ENCODE assay signal across 8 mouse cellular contexts in genomic region chr11:120616617-120617294, GRCm38 (mm10). TPM values are rescaled to one million over a fixed set of nuclear protein-coding genes. Genes with fewer than 3 reads are reported as not detected.
DNase-seq lines count a peak whose midpoint lies in the region; ATAC-seq and TF ChIP-seq lines count a peak whose summit lies in the region.

No protein-coding gene starts in this region.

- no peak for TF ChIP-seq CTCF in intestine, postnatal 0 days (IDR thresholded peaks at IDR 0.05; ENCODE audit: low read depth)

- H3K9me3 ChIP-seq in heart, embryonic 14.5 days (ENCODE audit: control insufficient read depth, low read length), result no peaks in the 10 kb centered on the region
- no peaks in the 10 kb centered on the region for H3K9me3 ChIP-seq in embryonic facial prominence, embryonic 12.5 days
- H3K9me3 ChIP-seq in intestine, postnatal 0 days (ENCODE audit: control insufficient read depth), result no peaks in the 10 kb centered on the region

- peaks cover 55% of the 10 kb centered on the region for H3K79me2 ChIP-seq in macrophage (ENCODE audit: inconsistent target)

- ATAC-seq in heart, embryonic 14.5 days (ENCODE audit: insufficient number of reproducible peaks, insufficient read depth, low FRiP score, low read depth), result no peak
- ATAC-seq in embryonic facial prominence, embryonic 12.5 days (ENCODE audit: insufficient number of reproducible peaks, insufficient read depth, low FRiP score, low TSS enrichment), result no peak
- ATAC-seq in intestine, postnatal 0 days, result peak; percentile 58

- peak overlapping the region; percentile 87 for H3K9ac ChIP-seq in heart, embryonic 14.5 days (ENCODE audit: low read length)
- H3K9ac ChIP-seq in embryonic facial prominence, embryonic 12.5 days, result peak overlapping the region; percentile 75
- peak overlapping the region; percentile 94 for H3K9ac ChIP-seq in intestine, postnatal 0 days (ENCODE audit: low read depth, low read length)

- H3K4me2 ChIP-seq in heart, embryonic 14.5 days (ENCODE audit: low read length), result peak overlapping the region; percentile 89
- peak overlapping the region; percentile 78 for H3K4me2 ChIP-seq in embryonic facial prominence, embryonic 12.5 days (replicated peaks)
- H3K4me2 ChIP-seq in intestine, postnatal 0 days (replicated peaks; ENCODE audit: low read depth), result peak overlapping the region; percentile 84

- 32% methylated on average over 4 of the region's 4 CpGs for WGBS in heart, embryonic 14.5 days
- 50% methylated on average over 4 of the region's 4 CpGs for WGBS in embryonic facial prominence, embryonic 12.5 days
- 25% methylated on average over 4 of the region's 4 CpGs for WGBS in intestine, postnatal 0 days
- 49% methylated on average over 4 of the region's 4 CpGs for WGBS in macrophage (ENCODE audit: missing documents)

- peak overlapping the region; percentile 73 to 76 for H3K4me3 ChIP-seq in heart, embryonic 14.5 days (ENCODE audit: control insufficient read depth in 1 of 2, insufficient read depth in 1 of 2, low read depth in 1 of 2, low read length in 2 of 2)
- H3K4me3 ChIP-seq in embryonic facial prominence, embryonic 12.5 days, result peak overlapping the region; percentile 80
- H3K4me3 ChIP-seq in intestine, postnatal 0 days (ENCODE audit: low read depth, low read length), result peak overlapping the region; percentile 84
- peak overlapping the region; percentile 94 for H3K4me3 ChIP-seq in macrophage (ENCODE audit: inconsistent target)

- no peaks in the 10 kb centered on the region for H3K27me3 ChIP-seq in heart, embryonic 14.5 days (ENCODE audit: control insufficient read depth, insufficient read depth, low read length)
- no peaks in the 10 kb centered on the region for H3K27me3 ChIP-seq in embryonic facial prominence, embryonic 12.5 days
- H3K27me3 ChIP-seq in intestine, postnatal 0 days (replicated peaks; ENCODE audit: control insufficient read depth, insufficient read depth, low read length), result no peaks in the 10 kb centered on the region

- peaks cover 8 to 9% of the 10 kb centered on the region in 2 experiments for H3K4me1 ChIP-seq in heart, embryonic 14.5 days (ENCODE audit: control insufficient read depth in 2 of 2, insufficient read depth in 2 of 2, low read length in 2 of 2)
- H3K4me1 ChIP-seq in embryonic facial prominence, embryonic 12.5 days, result peaks cover 10% of the 10 kb centered on the region
- H3K4me1 ChIP-seq in intestine, postnatal 0 days (replicated peaks; ENCODE audit: control insufficient read depth, insufficient read depth, low read length), result peaks cover 6% of the 10 kb centered on the region; the same call in 1 of the 2 replicates

- H3K27ac ChIP-seq in heart, embryonic 14.5 days (replicated peaks in 1 of 2; ENCODE audit: control insufficient read depth in 1 of 2, insufficient read depth in 1 of 2, low read depth in 2 of 2, low read length in 2 of 2), result peak overlapping the region in 1 of 2 experiments; percentile 70; a peak in 1 of 4 replicates
- H3K27ac ChIP-seq in embryonic facial prominence, embryonic 12.5 days, result no peak overlapping the region; the same call in 1 of the 2 replicates
- peak overlapping the region; percentile 98 for H3K27ac ChIP-seq in intestine, postnatal 0 days (ENCODE audit: low read depth, low read length)
- H3K27ac ChIP-seq in macrophage, result peak overlapping the region; percentile 84

- H3K36me3 ChIP-seq in heart, embryonic 14.5 days (ENCODE audit: control insufficient read depth, insufficient read depth, low read length), result peaks cover 66% of the 10 kb centered on the region
- peaks cover 67% of the 10 kb centered on the region for H3K36me3 ChIP-seq in embryonic facial prominence, embryonic 12.5 days
- peaks cover 64% of the 10 kb centered on the region for H3K36me3 ChIP-seq in intestine, postnatal 0 days (ENCODE audit: control insufficient read depth, insufficient read depth)
- H3K36me3 ChIP-seq in macrophage (ENCODE audit: inconsistent target), result peaks cover 55% of the 10 kb centered on the region

- no peak for DNase-seq in heart, adult 8-10 months (ENCODE audit: low spot score)
- no peak for DNase-seq in adrenal gland, postnatal 10 days
- no peak for DNase-seq in T-cell, adult 2 months (ENCODE audit: low spot score)
- no peak for DNase-seq in layer of hippocampus, postnatal 36 days

RNA-seq across cellular contexts. Expression of gene Pcyt2, which starts 1.0 kb away (rescaled TPM):
- polyA plus RNA-seq in heart, embryonic 14.5 days (2014; fragmentation: Nextera tagmentation; extraction: Ambion mirVana), result 72.0 and 73.2 TPM in 2 replicates
- total RNA-seq in heart, adult 8-10 months (2022), result 10 to 100 TPM; 48.1 to 64.4 (median 60.5) TPM
- 143 and 147 TPM in 2 replicates for polyA plus RNA-seq in embryonic facial prominence, embryonic 12.5 days (2016; fragmentation: Nextera tagmentation; extraction: Ambion mirVana)
- 320 and 378 TPM in 2 replicates for polyA plus RNA-seq in intestine, postnatal 0 days (2015; fragmentation: Nextera tagmentation; extraction: Ambion mirVana)
- 100 to 1,000 TPM; 136 to 537 (median 250) TPM for total RNA-seq in macrophage (2018; cell fraction: chromatin; rRNA removed)
- 10 to 100 TPM; 15.5 to 47.5 (median 25.2) TPM for total RNA-seq in macrophage (2018; cell fraction: cytosol; rRNA removed)
- 100 to 1,000 TPM in 23 of 26 experiments, 10 to 100 TPM in 3; 67.5 to 355 (median 144) TPM for total RNA-seq in macrophage (2018; cell fraction: nucleus; rRNA removed)
- polyA plus RNA-seq in macrophage (2018), result 23.8 to 69.4 TPM (median 36.2 TPM) in 3 replicates
- 100 to 1,000 TPM; 144 to 150 TPM for total RNA-seq in adrenal gland, postnatal 10 days (2021)
- total RNA-seq in layer of hippocampus, postnatal 36 days (2021), result 100 to 1,000 TPM; 138 to 157 TPM

RNA-seq across cellular contexts. Expression of gene Sirt7, which starts 8.3 kb away (rescaled TPM):
- 17.6 and 18.5 TPM in 2 replicates for polyA plus RNA-seq in heart, embryonic 14.5 days (2014; fragmentation: Nextera tagmentation; extraction: Ambion mirVana)
- 10 to 100 TPM in 1 of 4 experiments, 1 to 10 TPM in 3; 6.5 to 10.6 (median 7.6) TPM for total RNA-seq in heart, adult 8-10 months (2022)
- polyA plus RNA-seq in embryonic facial prominence, embryonic 12.5 days (2016; fragmentation: Nextera tagmentation; extraction: Ambion mirVana), result 29.7 and 30.4 TPM in 2 replicates
- 73.1 and 77.7 TPM in 2 replicates for polyA plus RNA-seq in intestine, postnatal 0 days (2015; fragmentation: Nextera tagmentation; extraction: Ambion mirVana)
- total RNA-seq in macrophage (2018; cell fraction: chromatin; rRNA removed), result 100 to 1,000 TPM; 131 to 498 (median 330) TPM
- 10 to 100 TPM; 27.1 to 83.0 (median 62.4) TPM for total RNA-seq in macrophage (2018; cell fraction: cytosol; rRNA removed)
- total RNA-seq in macrophage (2018; cell fraction: nucleus; rRNA removed), result 100 to 1,000 TPM in 25 of 26 experiments, 10 to 100 TPM in 1; 90.8 to 277 (median 168) TPM
- polyA plus RNA-seq in macrophage (2018), result 37.3 to 77.5 TPM (median 50.4 TPM) in 3 replicates
- 10 to 100 TPM; 33.2 to 40.3 TPM for total RNA-seq in adrenal gland, postnatal 10 days (2021)
- total RNA-seq in layer of hippocampus, postnatal 36 days (2021), result 10 to 100 TPM; 40.7 to 41.5 TPM

RNA-seq across cellular contexts. Expression of gene Npb, which starts 8.5 kb away (rescaled TPM):
- polyA plus RNA-seq in heart, embryonic 14.5 days (2014; fragmentation: Nextera tagmentation; extraction: Ambion mirVana), result 17.5 and 18.9 TPM in 2 replicates
- total RNA-seq in heart, adult 8-10 months (2022), result under 1 TPM in 1 of 4 experiments, not detected in 3; 0.73 TPM
- 0.99 TPM in 1 of 2 replicates, not detected in the other for polyA plus RNA-seq in embryonic facial prominence, embryonic 12.5 days (2016; fragmentation: Nextera tagmentation; extraction: Ambion mirVana)
- 3.4 and 3.5 TPM in 2 replicates for polyA plus RNA-seq in intestine, postnatal 0 days (2015; fragmentation: Nextera tagmentation; extraction: Ambion mirVana)
- total RNA-seq in macrophage (2018; cell fraction: chromatin; rRNA removed), result 1 to 10 TPM in 2 of 26 experiments, not detected in 24; 2.0 to 2.4 TPM
- not detected for total RNA-seq in macrophage (2018; cell fraction: cytosol; rRNA removed)
- not detected for total RNA-seq in macrophage (2018; cell fraction: nucleus; rRNA removed)
- not detected in 3 replicates for polyA plus RNA-seq in macrophage (2018)
- 1 to 10 TPM; 1.0 to 1.3 TPM for total RNA-seq in adrenal gland, postnatal 10 days (2021)
- total RNA-seq in layer of hippocampus, postnatal 36 days (2021), result 1 to 10 TPM; 1.2 to 1.8 TPM

RNA-seq across cellular contexts. Expression of gene Mafg, which starts 16.6 kb away (rescaled TPM):
- polyA plus RNA-seq in heart, embryonic 14.5 days (2014; fragmentation: Nextera tagmentation; extraction: Ambion mirVana), result 16.6 and 18.1 TPM in 2 replicates
- total RNA-seq in heart, adult 8-10 months (2022), result 10 to 100 TPM; 33.0 to 47.3 (median 39.2) TPM
- 33.6 and 34.8 TPM in 2 replicates for polyA plus RNA-seq in embryonic facial prominence, embryonic 12.5 days (2016; fragmentation: Nextera tagmentation; extraction: Ambion mirVana)
- polyA plus RNA-seq in intestine, postnatal 0 days (2015; fragmentation: Nextera tagmentation; extraction: Ambion mirVana), result 40.2 and 49.1 TPM in 2 replicates
- total RNA-seq in macrophage (2018; cell fraction: chromatin; rRNA removed), result 100 to 1,000 TPM; 127 to 265 (median 218) TPM
- total RNA-seq in macrophage (2018; cell fraction: cytosol; rRNA removed), result 10 to 100 TPM; 29.7 to 53.1 (median 42.5) TPM
- total RNA-seq in macrophage (2018; cell fraction: nucleus; rRNA removed), result 100 to 1,000 TPM; 103 to 262 (median 141) TPM
- 18.1 to 68.2 TPM (median 39.6 TPM) in 3 replicates for polyA plus RNA-seq in macrophage (2018)
- total RNA-seq in adrenal gland, postnatal 10 days (2021), result 10 to 100 TPM; 41.1 to 46.5 TPM
- total RNA-seq in layer of hippocampus, postnatal 36 days (2021), result 10 to 100 TPM; 77.3 to 86.3 TPM

RNA-seq across cellular contexts. Expression of gene Anapc11, which starts 18.5 kb away (rescaled TPM):
- polyA plus RNA-seq in heart, embryonic 14.5 days (2014; fragmentation: Nextera tagmentation; extraction: Ambion mirVana), result 223 and 251 TPM in 2 replicates
- total RNA-seq in heart, adult 8-10 months (2022), result 10 to 100 TPM; 77.9 to 91.8 (median 84.8) TPM
- polyA plus RNA-seq in embryonic facial prominence, embryonic 12.5 days (2016; fragmentation: Nextera tagmentation; extraction: Ambion mirVana), result 191 and 198 TPM in 2 replicates
- 107 and 108 TPM in 2 replicates for polyA plus RNA-seq in intestine, postnatal 0 days (2015; fragmentation: Nextera tagmentation; extraction: Ambion mirVana)
- total RNA-seq in macrophage (2018; cell fraction: chromatin; rRNA removed), result 10 to 100 TPM in 25 of 26 experiments, 1 to 10 TPM in 1; 9.6 to 58.0 (median 26.1) TPM
- 10 to 100 TPM; 51.9 to 93.5 (median 62.1) TPM for total RNA-seq in macrophage (2018; cell fraction: cytosol; rRNA removed)
- total RNA-seq in macrophage (2018; cell fraction: nucleus; rRNA removed), result 10 to 100 TPM; 17.5 to 48.1 (median 26.5) TPM
- 40.4 to 78.6 TPM (median 76.2 TPM) in 3 replicates for polyA plus RNA-seq in macrophage (2018)
- 10 to 100 TPM; 73.1 to 86.4 TPM for total RNA-seq in adrenal gland, postnatal 10 days (2021)
- 100 to 1,000 TPM in 1 of 2 experiments, 10 to 100 TPM in 1; 85.0 to 103 TPM for total RNA-seq in layer of hippocampus, postnatal 36 days (2021)
